Mouse (Mus musculus) stomach, embryonic 14.5 days (tissue): ENCODE data around the gene Actrt3. TPM values are rescaled to one million over a fixed set of nuclear protein-coding genes. Genes with fewer than 3 reads are reported as not detected.
A peak's percentile ranks its signal among the peaks of the same experiment; 100 is the strongest.

ENCODE experiments used
- ATAC-seq: fragments of 200-750 bp; cut with Nextera tagmentation; 2 replicates; pipeline ENCODE4 v1.8.0; 2017; ENCODE audit warnings: low read depth, moderate TSS enrichment; ENCODE audit not compliant: insufficient number of reproducible peaks, insufficient read depth, low FRiP score
- H3K27ac ChIP-seq: fragments of 300-500 bp; sonication (generic); 2 replicates; pipeline ENCODE4 v1.5.1; 2014; ENCODE audit warnings: mild to moderate bottlenecking, low read length, moderate library complexity, mixed read lengths
- H3K27me3 ChIP-seq: fragments of 300-500 bp; sonication (generic); 2 replicates; pipeline ENCODE4 v1.6.1; 2014; ENCODE audit warnings: low read length, control low read depth, mixed read lengths; ENCODE audit not compliant: control insufficient read depth, insufficient read depth
- H3K36me3 ChIP-seq: fragments of 300-500 bp; sonication (generic); 2 replicates; pipeline ENCODE4 v1.6.1; 2014; ENCODE audit warnings: mild to moderate bottlenecking, control low read depth, low read length, moderate library complexity, mixed read lengths; ENCODE audit not compliant: control insufficient read depth, insufficient read depth
- H3K4me1 ChIP-seq: fragments of 300-500 bp; sonication (generic); 2 replicates; pipeline ENCODE4 v1.6.1; 2014; ENCODE audit warnings: low read length, control low read depth, mixed read lengths; ENCODE audit not compliant: control insufficient read depth, insufficient read depth
- H3K4me2 ChIP-seq: fragments of 300-500 bp; sonication (generic); replicated peaks from 2 replicates; pipeline ENCODE4 v1.6.1; 2014; ENCODE audit warnings: low read depth, low read length, control low read depth
- H3K4me3 ChIP-seq: fragments of 300-500 bp; sonication (generic); 2 replicates; pipeline ENCODE4 v1.5.1; 2014; ENCODE audit warnings: low read depth, low read length, control low read depth
- H3K9ac ChIP-seq: fragments of 300-500 bp; sonication (generic); replicated peaks from 2 replicates; pipeline ENCODE4 v1.6.1; 2014; ENCODE audit warnings: low read depth, mild to moderate bottlenecking, control low read depth, low read length, moderate library complexity, mixed read lengths
- H3K9me3 ChIP-seq: fragments of 300-500 bp; sonication (generic); 2 replicates; pipeline ENCODE4 v1.6.1; 2016; ENCODE audit warnings: low read depth, low read length, control low read depth; ENCODE audit not compliant: control insufficient read depth
- WGBS: fragments of 180-500 bp; shearing (Covaris S2); extraction: QIAGEN DNeasy Blood & Tissue Kit; methylation state at CpG from one replicate; pipeline ENCODE4 v1.1.7; 2014; 5-methylcytosine and 5-hydroxymethylcytosine counted together
- polyA plus RNA-seq: library from polyadenylated mRNA; unstranded; fragments of >200 nt; fragmentation: Nextera tagmentation; extraction: Ambion mirVana; gene quantifications from 2 replicates; pipeline ENCODE4 v1.2.1, GENCODE M21; 2014

Gene Actrt3
- polyA plus RNA-seq = not detected in 2 replicates

DNA sequence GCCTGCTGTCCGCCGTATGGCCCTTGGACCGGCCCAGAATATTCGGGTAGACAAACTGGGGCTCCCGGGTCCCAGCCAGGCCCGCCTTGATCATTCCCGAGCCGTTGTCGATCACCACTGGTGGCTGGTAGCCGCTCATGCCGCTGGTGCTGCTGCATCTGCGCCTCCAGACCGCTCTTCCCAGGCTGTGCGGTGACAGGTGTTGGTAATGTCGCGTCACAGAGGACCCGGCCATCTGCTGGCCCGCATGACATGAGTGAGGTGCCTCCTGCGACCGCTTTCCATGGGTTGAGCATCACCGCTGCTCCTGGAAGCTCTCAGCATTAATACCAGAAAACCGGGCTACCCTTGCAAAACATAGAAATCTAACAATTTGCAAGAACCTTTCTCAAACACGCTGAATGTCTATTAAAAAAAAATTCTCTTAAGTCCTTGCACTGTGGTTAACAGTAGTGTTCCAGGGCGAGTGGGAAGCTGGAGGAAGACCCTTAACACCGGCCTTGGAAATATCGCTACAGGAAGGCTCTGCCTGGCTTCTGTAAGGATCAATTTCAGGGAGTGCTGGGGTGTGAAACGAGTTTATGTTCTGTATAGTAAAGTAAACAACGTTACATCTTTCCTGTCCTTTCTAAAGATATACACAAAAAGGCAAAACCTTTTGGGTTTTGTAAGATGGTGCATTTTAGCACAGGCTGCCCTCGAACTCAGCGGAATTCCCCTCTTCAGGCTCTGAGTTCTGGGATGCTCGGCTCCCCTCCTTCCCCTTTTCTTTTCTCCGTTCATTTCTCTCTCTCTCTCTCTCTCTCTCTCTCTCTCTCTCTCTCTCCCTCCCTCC is at the start of gene Actrt3:
Gene Actrt3, minus strand, starts transcription at position 229 of the 835 bp plus-strand sequence.
- Histone ChIP-seq H3K4me3 (peak within 1 kb of the TSS; percentile 88), H3K36me3 (peaks cover 5% of the 10 kb centered on the region; the same call in 1 of the 2 replicates), H3K27ac (peak within 1 kb of the TSS; percentile 56; the same call in 1 of the 2 replicates), H3K4me2 (peak within 1 kb of the TSS; percentile 96), H3K9me3 (no peaks in the 10 kb centered on the region), H3K27me3 (no peaks in the 10 kb centered on the region), H3K9ac (peak within 1 kb of the TSS; percentile 28; the same call in 1 of the 2 replicates), H3K4me1 (peaks cover 6% of the 10 kb centered on the region)
- WGBS = 2% methylated on average over 32 of the region's 32 CpGs
- ATAC-seq = no peak

DNA sequence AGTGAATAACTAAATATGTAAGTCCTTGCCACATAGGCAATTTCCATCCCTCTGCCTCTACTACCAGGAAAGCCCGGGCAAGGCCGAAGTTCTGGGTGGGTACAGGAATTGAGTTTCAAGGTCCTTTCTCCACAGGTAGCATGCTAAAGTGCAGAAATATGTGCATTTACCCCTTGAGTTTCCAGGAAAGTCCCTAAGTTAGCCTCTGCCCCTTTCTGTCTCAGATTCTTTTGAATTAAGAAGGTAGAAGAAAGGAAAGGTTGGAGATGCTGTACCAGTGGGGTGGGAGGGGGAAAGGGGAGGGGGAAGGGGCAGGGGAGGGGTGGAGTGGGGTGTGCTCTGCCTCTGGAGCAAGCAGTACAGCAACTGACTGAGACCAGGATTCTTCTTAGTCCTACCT is 48.7 kb upstream of the Actrt3 start:
- H3K27me3 ChIP-seq = 0 out of 2 replicates have a peak, but pooled peaks cover 4% of the 10 kb centered on the region
- no peaks in the 10 kb centered on the region for H3K9me3 ChIP-seq
- 95% methylated on average over 2 of the region's 2 CpGs for WGBS
- H3K4me2 ChIP-seq = no peak overlapping the region
- H3K36me3 ChIP-seq = no peaks in the 10 kb centered on the region
- no peak overlapping the region for H3K9ac ChIP-seq
- no peak overlapping the region for H3K4me3 ChIP-seq
- H3K4me1 ChIP-seq = no peaks in the 10 kb centered on the region; the same call in 1 of the 2 replicates
- no peak overlapping the region for H3K27ac ChIP-seq
- ATAC-seq = no peak

DNA sequence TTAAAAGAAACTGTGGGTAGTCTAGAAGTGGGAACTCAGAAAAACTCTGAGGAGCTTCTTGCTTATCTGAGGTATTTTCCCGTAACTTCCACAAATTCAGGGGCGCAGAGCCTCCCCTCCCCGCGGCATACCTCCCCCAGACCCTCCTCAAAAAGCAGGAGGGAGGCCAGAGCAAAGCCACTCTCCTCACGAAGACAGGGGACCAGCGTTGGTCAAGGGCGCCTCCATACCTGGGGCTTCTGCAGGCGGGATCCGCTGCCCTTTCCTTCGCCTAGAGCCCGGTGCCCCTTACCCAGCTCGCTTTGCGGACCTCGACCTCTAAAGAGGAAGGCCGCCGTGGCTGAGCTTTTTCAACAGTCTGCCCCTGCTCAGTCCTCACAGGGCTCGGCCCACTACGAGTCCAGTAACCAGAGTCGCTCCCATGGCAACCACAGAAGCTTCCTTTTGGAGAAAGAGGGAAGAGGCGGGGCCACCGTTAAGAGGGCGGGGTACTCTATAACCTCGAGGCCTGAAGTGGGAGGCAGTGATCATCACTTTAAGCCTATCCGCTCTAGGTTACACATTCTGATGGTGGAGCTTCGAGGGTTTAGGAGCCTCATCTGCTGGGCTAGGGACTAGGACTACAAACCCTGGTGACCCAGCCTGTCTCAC is 47.8 kb upstream of the Actrt3 start, which contains the start of gene Lrrc34:
Gene Lrrc34, minus strand, starts transcription at position 430 of the 651 bp plus-strand sequence.
- WGBS = 2% methylated on average over 25 of the region's 25 CpGs
- H3K27ac ChIP-seq = no peak within 1 kb of the TSS
- peak within 1 kb of the TSS; percentile 31 for H3K4me3 ChIP-seq
- peak within 1 kb of the TSS; percentile 72 for H3K4me2 ChIP-seq
- no peaks in the 10 kb centered on the region; the same call in 1 of the 2 replicates for H3K4me1 ChIP-seq
- peak; percentile 84 for ATAC-seq
- no peaks in the 10 kb centered on the region for H3K9me3 ChIP-seq
- H3K9ac ChIP-seq = 0 out of 2 replicates have a peak within 1 kb of the TSS, but pooled peaks have one; percentile 25
- H3K27me3 ChIP-seq = 0 out of 2 replicates have a peak, but pooled peaks cover 4% of the 10 kb centered on the region
- no peaks in the 10 kb centered on the region for H3K36me3 ChIP-seq

DNA sequence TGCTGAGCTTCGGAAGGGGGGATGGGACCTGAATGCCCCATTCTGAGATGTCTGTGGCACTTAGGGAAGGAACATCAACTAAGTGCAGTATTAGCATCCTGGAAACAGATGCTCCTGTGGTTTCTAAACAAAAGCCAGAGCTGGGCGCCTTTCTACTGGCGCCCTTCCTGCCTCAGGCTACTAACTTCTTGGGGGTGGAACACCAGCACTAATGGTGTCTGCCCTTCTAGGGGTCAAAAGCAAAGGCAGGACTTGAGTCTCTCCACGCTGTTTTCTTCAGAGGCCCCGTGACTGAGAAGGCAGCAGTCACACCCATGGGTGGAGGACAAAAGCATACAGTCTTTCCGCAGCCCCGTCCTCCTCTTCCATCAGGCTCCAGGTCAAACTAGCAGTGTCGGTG is 47.0 kb upstream of the Actrt3 start:
- no peak overlapping the region for H3K4me2 ChIP-seq
- H3K27me3 ChIP-seq = 0 out of 2 replicates have a peak, but pooled peaks cover 4% of the 10 kb centered on the region
- no peaks in the 10 kb centered on the region for H3K9me3 ChIP-seq
- H3K4me3 ChIP-seq = no peak overlapping the region
- H3K27ac ChIP-seq = no peak overlapping the region
- no peak overlapping the region for H3K9ac ChIP-seq
- 46% methylated on average over 8 of the region's 8 CpGs for WGBS
- no peaks in the 10 kb centered on the region; the same call in 1 of the 2 replicates for H3K4me1 ChIP-seq
- no peak for ATAC-seq
- no peaks in the 10 kb centered on the region for H3K36me3 ChIP-seq

DNA sequence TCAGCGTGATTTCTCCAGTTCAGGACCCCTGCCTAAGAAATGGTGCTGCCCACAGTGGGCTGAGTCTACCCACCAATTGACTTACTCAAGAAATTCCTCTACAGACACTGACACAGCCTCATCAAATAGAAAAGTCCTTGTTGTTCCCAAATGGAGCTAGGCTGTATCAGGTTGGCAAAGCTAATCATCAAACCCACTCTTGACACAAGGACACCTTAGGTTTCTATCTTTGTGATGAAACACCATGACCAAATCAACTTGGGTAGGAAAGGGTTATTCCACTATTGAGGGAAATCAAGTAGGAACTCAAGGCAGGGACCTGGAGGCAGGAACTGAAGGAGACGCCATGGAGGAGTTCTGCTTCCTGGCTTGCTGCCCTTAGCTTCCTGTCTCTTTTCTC is 44.5 kb upstream of the Actrt3 start, which contains the start of gene Lrriq4:
Gene Lrriq4, plus strand, starts transcription at position 301 of the 400 bp plus-strand sequence.
- H3K4me1 ChIP-seq = no peaks in the 10 kb centered on the region; the same call in 1 of the 2 replicates
- no peak within 1 kb of the TSS for H3K4me3 ChIP-seq
- no peaks in the 10 kb centered on the region for H3K27me3 ChIP-seq
- H3K9ac ChIP-seq = no peak within 1 kb of the TSS
- 70% methylated on average over 2 of the region's 2 CpGs for WGBS
- no peaks in the 10 kb centered on the region for H3K9me3 ChIP-seq
- H3K36me3 ChIP-seq = no peaks in the 10 kb centered on the region
- H3K27ac ChIP-seq = no peak within 1 kb of the TSS
- no peak for ATAC-seq
- H3K4me2 ChIP-seq = no peak within 1 kb of the TSS

DNA sequence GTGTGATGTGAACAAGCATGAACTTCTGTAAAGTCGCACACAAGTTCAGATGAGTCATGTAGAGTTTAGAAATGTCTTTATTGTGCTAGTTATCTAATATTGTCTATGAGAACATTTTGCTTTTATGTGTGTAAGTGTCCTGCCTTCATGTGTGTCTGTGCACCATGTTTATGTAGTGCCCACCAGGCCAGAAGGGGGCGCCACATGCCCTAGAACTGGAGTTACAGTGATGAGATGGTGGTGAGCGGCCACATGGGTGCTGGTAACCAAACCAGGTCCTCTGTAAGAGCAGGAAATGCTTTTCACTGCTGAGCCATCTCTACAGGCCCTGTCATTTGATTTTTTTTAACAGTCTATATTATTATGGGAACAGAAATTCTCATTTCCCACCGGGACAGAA is 35.9 kb upstream of the Actrt3 start:
- WGBS = 79% methylated on average over 4 of the region's 4 CpGs
- Histone ChIP-seq H3K4me3 (no peak overlapping the region), H3K27ac (no peak overlapping the region)

DNA sequence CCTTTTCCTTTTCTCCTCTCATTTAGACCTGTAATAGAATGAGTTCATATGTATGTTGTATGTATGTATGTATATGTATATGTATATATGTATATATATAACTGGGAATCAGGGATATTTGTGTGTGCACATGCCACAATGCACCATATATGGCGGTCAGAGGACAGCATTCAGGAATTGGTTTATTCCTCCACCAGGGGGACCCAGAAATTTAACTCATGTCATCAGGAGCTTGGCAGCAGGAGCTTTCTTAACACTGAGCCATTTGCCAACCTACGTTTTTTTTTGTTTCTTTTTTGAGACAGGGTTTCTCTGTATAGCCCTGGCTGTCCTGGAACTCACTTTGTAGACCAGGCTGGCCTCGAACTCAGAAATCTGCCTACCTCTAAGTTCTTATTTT is 33.9 kb upstream of the Actrt3 start:
- WGBS = 57% methylated on average over 3 of the region's 3 CpGs
- Histone ChIP-seq H3K27me3 (no peaks in the 10 kb centered on the region), H3K4me1 (no peaks in the 10 kb centered on the region), H3K9me3 (no peaks in the 10 kb centered on the region), H3K9ac (no peak overlapping the region), H3K4me2 (no peak overlapping the region), H3K4me3 (no peak overlapping the region), H3K36me3 (no peaks in the 10 kb centered on the region), H3K27ac (no peak overlapping the region)
- ATAC-seq = no peak

More for the DNA sequence above, 35.9 kb upstream of the Actrt3 start:
- no peaks in the 10 kb centered on the region for H3K9me3 ChIP-seq
- H3K36me3 ChIP-seq = no peaks in the 10 kb centered on the region
- no peak for ATAC-seq
- no peak overlapping the region for H3K9ac ChIP-seq
- no peaks in the 10 kb centered on the region for H3K27me3 ChIP-seq
- H3K4me2 ChIP-seq = no peak overlapping the region
- no peaks in the 10 kb centered on the region for H3K4me1 ChIP-seq

DNA sequence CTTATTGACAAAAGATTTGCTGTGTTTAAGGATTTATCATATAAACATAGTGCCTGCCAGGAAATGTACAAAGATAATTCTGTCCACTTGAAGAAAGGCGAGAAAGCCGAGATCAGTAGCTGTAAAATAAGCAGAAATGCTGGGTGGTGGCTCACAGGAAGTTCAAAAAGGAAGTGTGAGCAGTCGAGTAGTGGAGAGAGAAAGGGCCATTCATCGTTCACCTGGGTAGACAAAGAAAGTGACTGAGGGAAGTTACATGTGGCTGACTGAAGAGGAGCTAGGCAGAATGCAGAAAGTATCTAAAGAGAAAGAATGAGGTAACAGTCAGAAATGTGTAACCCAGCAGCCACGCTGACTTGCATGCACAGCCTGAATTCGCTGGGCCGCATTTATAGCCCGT is 20.4 kb upstream of the Actrt3 start:
- H3K4me2 ChIP-seq = no peak overlapping the region
- peaks cover 26% of the 10 kb centered on the region for H3K36me3 ChIP-seq
- no peaks in the 10 kb centered on the region for H3K4me1 ChIP-seq
- H3K9me3 ChIP-seq = no peaks in the 10 kb centered on the region
- WGBS = 78% methylated on average over 8 of the region's 8 CpGs
- H3K9ac ChIP-seq = no peak overlapping the region
- H3K27me3 ChIP-seq = no peaks in the 10 kb centered on the region
- ATAC-seq = no peak
- no peak overlapping the region for H3K27ac ChIP-seq
- no peak overlapping the region for H3K4me3 ChIP-seq
